Mouse (Mus musculus): ENCODE results near the gene Ndst2. TPM values are rescaled to one million over a fixed set of nuclear protein-coding genes. Genes with fewer than 3 reads are reported as not detected.

Ndst2 gene
- polyA plus RNA-seq, 1 experiment, result 37.9 TPM

DNA sequence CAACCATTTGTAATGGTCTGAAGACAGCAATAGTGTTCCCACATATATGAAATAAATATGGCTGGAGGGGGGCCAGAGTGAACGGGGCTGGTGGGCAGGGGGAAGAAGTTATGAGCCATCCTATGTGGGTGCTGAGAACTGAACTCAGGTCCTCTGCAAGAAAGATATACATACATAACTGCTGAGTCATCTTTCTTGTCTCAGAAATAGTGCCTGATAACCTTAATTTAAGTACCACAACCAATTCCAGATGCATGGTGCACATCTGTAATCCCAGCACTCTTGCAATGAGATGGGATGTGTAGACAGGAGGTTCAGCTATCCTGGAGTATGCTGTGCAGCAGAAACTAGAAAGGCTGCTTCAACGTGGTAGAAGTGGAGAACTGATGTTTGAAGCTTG is 52.6 kb downstream of the Ndst2 start:
- 84% methylated on average over 2 of the region's 2 CpGs for WGBS
- DNase-seq, result no peak
- no peak for TF ChIP-seq CTCF (IDR thresholded peaks at IDR 0.05; ENCODE audit: borderline replicate concordance, insufficient read depth, low read depth, low read length)
- TF ChIP-seq POLR2A (IDR thresholded peaks at IDR 0.05; ENCODE audit: borderline replicate concordance, insufficient read depth, low read length), result no peak
- H3K4me1 ChIP-seq (ENCODE audit: control insufficient read depth, insufficient read depth, low read length), result no peaks in the 10 kb centered on the region
- H3K27me3 ChIP-seq (ENCODE audit: control insufficient read depth, insufficient read depth, low read length), result no peaks in the 10 kb centered on the region
- no peak overlapping the region for H3K27ac ChIP-seq (ENCODE audit: insufficient read depth, low read length)
- H3K4me3 ChIP-seq (replicated peaks; ENCODE audit: insufficient read depth, low read depth, low read length), result no peak overlapping the region

DNA sequence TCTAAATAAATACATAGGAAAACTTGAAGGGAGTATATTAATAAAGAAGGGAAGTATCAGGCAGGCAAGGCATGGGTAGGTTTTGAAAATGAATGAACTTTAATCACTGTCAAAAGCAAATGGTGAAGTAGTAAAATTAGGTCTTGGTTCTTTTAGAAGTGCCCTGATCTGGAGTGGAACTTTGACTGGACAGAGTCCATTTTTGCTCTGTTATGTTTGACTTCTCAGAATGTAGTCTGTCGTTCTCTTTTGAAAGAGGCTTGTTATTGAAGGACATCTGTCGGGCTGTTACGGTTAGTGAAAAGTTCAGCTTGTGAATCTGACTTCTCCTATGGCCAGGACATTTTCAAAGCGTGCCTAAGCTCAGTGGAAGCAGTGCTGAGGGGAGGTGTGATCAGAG is 56.5 kb downstream of the Ndst2 start:
- Histone ChIP-seq H3K4me1 (ENCODE audit: control insufficient read depth, insufficient read depth, low read length) (peaks cover 7% of the 10 kb centered on the region; the same call in 1 of the 2 replicates), H3K27ac (ENCODE audit: insufficient read depth, low read length) (no peak overlapping the region), H3K27me3 (ENCODE audit: control insufficient read depth, insufficient read depth, low read length) (no peaks in the 10 kb centered on the region), H3K4me3 (replicated peaks; ENCODE audit: insufficient read depth, low read depth, low read length) (no peak overlapping the region)
- 89% methylated on average over 4 of the region's 4 CpGs for WGBS
- TF ChIP-seq CTCF (IDR thresholded peaks at IDR 0.05; ENCODE audit: borderline replicate concordance, insufficient read depth, low read depth, low read length), result no peak
- no peak for TF ChIP-seq POLR2A (IDR thresholded peaks at IDR 0.05; ENCODE audit: borderline replicate concordance, insufficient read depth, low read length)
- no peak for DNase-seq

DNA sequence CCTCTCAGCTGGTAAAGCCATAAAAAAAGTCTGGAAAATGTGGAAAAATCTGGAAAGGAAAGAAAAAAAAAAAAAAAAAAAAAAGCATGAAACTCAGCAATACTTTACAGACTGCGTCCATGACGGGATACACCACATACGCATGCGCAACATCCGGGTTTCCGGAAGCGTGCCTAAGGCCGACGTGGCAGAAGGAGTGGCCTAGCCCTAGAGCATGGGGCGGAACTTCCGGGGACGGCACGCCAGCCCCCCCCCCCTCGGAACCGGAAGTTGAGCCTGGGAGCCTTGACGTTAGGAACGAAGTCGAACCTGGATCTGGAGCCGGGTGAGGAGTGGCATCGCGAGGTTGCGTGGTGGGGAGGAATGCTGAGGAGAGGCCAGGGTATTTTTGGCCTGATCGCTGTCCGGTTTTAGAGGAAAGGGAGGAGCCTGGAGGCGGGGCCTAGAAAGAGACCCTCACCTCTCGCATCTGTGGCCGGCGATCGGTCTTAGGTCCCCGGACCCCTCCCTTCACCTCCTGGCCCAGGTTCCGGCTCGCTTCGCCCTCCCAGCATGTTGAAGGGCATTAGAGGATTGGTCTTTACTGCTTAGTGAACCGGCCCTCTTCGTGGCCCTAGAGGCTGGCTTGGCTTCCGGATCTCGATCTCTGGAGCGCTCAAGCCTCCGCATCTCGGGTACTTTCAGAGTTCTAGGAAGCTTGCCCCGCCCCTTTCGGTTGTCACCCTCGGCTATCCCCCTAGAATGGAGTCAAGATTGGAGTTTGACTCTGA is 60.1 kb downstream of the Ndst2 start, which contains the start of gene Sec24c:
Sec24c (plus strand) TSS at position 245 of the 770 bp plus-strand sequence.
- peak; percentile 98 to 99 for DNase-seq
- peaks cover 7% of the 10 kb centered on the region; the same call in 1 of the 2 replicates for H3K4me1 ChIP-seq (ENCODE audit: control insufficient read depth, insufficient read depth, low read length)
- H3K27me3 ChIP-seq (ENCODE audit: control insufficient read depth, insufficient read depth, low read length), result no peaks in the 10 kb centered on the region
- peak within 1 kb of the TSS; percentile 83 for H3K4me3 ChIP-seq (replicated peaks; ENCODE audit: insufficient read depth, low read depth, low read length)
- 2% methylated on average over 43 of the region's 43 CpGs for WGBS
- no peak for TF ChIP-seq CTCF (IDR thresholded peaks at IDR 0.05; ENCODE audit: borderline replicate concordance, insufficient read depth, low read depth, low read length)
- peak; percentile 60 for TF ChIP-seq POLR2A (IDR thresholded peaks at IDR 0.05; ENCODE audit: borderline replicate concordance, insufficient read depth, low read length)
- H3K27ac ChIP-seq (ENCODE audit: insufficient read depth, low read length), result peak within 1 kb of the TSS; percentile 25

DNA sequence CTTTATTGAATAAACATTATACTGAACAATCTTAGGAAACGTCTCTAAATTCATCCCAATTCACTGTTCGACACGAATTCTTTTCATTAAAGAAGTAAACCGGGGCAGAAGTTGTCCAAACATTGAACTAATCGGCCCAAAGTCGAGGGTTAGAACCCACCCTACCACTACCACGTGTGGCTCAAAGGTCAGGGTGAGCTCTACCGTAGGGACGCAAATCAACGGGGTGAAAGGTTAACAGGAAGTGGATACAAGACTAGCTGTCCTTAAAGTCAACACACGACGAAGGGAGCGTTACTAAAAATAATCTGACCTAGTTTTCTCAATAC is 60.7 kb downstream of the Ndst2 start:
- peak in 1 of 2 experiments; percentile 61 for DNase-seq
- Histone ChIP-seq H3K27me3 (ENCODE audit: control insufficient read depth, insufficient read depth, low read length) (no peaks in the 10 kb centered on the region), H3K4me1 (ENCODE audit: control insufficient read depth, insufficient read depth, low read length) (peaks cover 7% of the 10 kb centered on the region; the same call in 1 of the 2 replicates), H3K27ac (ENCODE audit: insufficient read depth, low read length) (peak overlapping the region; percentile 22; the same call in 1 of the 2 replicates), H3K4me3 (replicated peaks; ENCODE audit: insufficient read depth, low read depth, low read length) (peak overlapping the region; percentile 83)
- 7% methylated on average over 13 of the region's 13 CpGs for WGBS
- TF ChIP-seq CTCF (IDR thresholded peaks at IDR 0.05; ENCODE audit: borderline replicate concordance, insufficient read depth, low read depth, low read length), result no peak
- no peak for TF ChIP-seq POLR2A (IDR thresholded peaks at IDR 0.05; ENCODE audit: borderline replicate concordance, insufficient read depth, low read length)

Other genes with a start within 250 kb of the Ndst2 start
- 1.1 TPM in 2 replicates for gene Mss51, start 237.7 kb downstream of the Ndst2 start, polyA plus RNA-seq (2012; rRNA removed)
- gene Ppp3cb, start 188.0 kb downstream of the Ndst2 start, polyA plus RNA-seq (2012; rRNA removed), result 141 and 142 TPM in 2 replicates
- gene Usp54, start 93.5 kb downstream of the Ndst2 start, polyA plus RNA-seq (2012; rRNA removed), result 60.6 and 63.1 TPM in 2 replicates
- gene Myoz1, start 78.0 kb downstream of the Ndst2 start, polyA plus RNA-seq (2012; rRNA removed), result not detected in 2 replicates
- 0.08 and 0.13 TPM in 2 replicates for gene Synpo2l, start 66.2 kb downstream of the Ndst2 start, polyA plus RNA-seq (2012; rRNA removed)
- 93.3 and 116 TPM in 2 replicates for gene Sec24c, start 60.3 kb downstream of the Ndst2 start, polyA plus RNA-seq (2012; rRNA removed)
- 15.9 and 17.1 TPM in 2 replicates for gene Fut11, start 39.6 kb downstream of the Ndst2 start, polyA plus RNA-seq (2012; rRNA removed)
- gene Chchd1, start 31.6 kb downstream of the Ndst2 start, polyA plus RNA-seq (2012; rRNA removed), result 109 and 115 TPM in 2 replicates
- gene Zswim8, start 27.0 kb downstream of the Ndst2 start, polyA plus RNA-seq (2012; rRNA removed), result 164 and 177 TPM in 2 replicates
- 217 and 222 TPM in 2 replicates for gene Camk2g, start 59.5 kb upstream of the Ndst2 start, polyA plus RNA-seq (2012; rRNA removed)
- gene Plau, start 102.1 kb upstream of the Ndst2 start, polyA plus RNA-seq (2012; rRNA removed), result 0.90 and 1.1 TPM in 2 replicates
- gene Vcl, start 194.8 kb upstream of the Ndst2 start, polyA plus RNA-seq (2012; rRNA removed), result 23.9 and 26.7 TPM in 2 replicates

All from cerebellum, adult 2 months (tissue).